Mouse (Mus musculus): ENCODE measurements around the gene Olfr20. TPM values are rescaled to one million over a fixed set of nuclear protein-coding genes. Genes with fewer than 3 reads are reported as not detected.

The Olfr20 gene
- polyA plus RNA-seq (2012): not detected in 2 replicates

DNA sequence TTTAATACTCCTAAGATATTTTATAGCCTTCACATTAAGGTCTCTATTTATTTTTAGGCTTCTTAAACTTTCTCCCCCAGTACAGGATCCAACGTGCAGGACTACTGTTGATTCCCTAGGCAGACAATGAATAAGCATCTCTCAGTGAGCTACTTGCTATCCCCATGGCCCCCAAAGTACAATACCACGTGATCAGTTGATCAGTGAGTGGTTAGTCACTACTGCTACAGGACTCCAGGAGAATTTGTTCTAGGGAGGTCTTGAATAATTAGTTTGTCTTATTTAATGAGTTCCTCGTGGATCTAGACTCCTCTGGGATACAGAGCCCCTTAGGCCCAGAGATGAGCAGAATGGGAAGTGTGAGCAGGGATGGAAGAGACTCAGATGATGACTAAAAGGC lies at the start of gene Olfr20:
Gene Olfr20, plus strand, starts transcription at position 301 of the 400 bp plus-strand sequence.

DNA sequence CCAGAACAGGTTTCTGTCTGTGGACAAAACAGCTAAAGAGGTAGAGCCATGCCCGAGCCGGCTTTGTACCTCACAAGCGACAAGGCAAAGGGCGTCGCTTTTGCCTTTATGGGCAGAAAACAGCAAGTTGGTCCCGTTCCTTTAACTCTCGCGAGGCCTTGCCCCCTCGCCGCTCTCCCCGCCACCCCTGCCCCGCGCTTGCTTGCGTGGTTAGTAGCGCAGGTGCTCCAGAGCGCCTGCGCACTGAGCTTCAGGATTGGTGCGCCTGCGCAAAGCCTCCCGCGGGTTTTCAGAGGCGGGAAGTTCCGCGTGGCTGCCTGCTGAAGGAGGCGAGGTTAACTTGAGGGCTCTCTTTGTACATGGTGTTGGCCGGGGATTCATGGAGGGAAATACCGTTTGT lies 21.1 kb upstream of the Olfr20 start, which contains the start of the genes Aspa, Gm49340 and Spata22:
Gene Aspa, minus strand, starts transcription at position 155 of the 400 bp plus-strand sequence.
Gene Gm49340, plus strand, starts transcription at position 300 of the 400 bp plus-strand sequence.
Gene Spata22, plus strand, starts transcription at position 300 of the 400 bp plus-strand sequence.

DNA sequence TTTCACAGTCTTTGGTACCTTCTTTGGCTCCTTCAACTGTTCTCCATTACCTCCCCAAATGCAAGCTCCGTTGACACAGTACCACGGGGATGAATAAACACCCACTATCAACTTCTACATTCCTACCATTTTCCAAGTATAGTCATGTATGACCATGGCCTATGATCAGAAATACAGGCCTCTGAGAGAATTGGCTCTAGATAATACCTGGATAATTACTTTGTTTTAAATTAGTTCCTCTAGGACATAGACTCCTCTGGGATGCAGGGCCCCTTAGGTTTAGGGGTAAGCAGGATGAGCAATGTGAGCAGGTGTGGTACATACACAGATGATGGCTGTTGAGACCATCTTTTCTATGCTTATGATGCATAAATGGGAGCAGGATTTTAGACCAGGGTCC lies 20.4 kb downstream of the Olfr20 start, which contains the start of gene Olfr376:
Gene Olfr376, plus strand, starts transcription at position 301 of the 400 bp plus-strand sequence.

DNA sequence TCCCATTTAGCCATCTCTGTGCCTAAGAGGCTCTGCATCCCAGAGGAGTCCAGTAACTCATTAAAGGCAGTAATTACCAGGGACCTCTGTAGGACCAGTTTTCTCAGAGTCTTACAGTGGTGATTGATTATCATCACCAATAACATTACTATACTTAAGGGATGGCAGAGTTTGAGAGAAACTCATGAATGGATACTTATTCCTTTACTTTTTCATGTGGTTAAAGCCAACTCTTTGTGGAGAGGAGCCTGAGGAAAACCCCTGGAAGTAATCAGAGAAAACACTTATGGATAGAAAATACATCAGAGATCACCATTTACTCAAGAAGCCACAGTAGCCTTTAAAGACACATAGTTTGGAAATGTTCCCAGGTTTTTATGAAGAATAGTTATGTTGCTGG lies 48.9 kb downstream of the Olfr20 start, which contains the start of gene Olfr1:
Gene Olfr1, minus strand, starts transcription at position 101 of the 400 bp plus-strand sequence.

Other genes starting within 250 kb of the Olfr20 start
- gene Haspin, start 212.5 kb upstream of the Olfr20 start, polyA plus RNA-seq (2012): 6.9 and 12.1 TPM in 2 replicates
- not detected in 2 replicates for gene P2rx5, start 190.4 kb upstream of the Olfr20 start, polyA plus RNA-seq (2012)
- 156 and 168 TPM in 2 replicates for gene Emc6, start 173.7 kb upstream of the Olfr20 start, polyA plus RNA-seq (2012)
- 6.4 and 8.2 TPM in 2 replicates for gene Tax1bp3, start 173.7 kb upstream of the Olfr20 start, polyA plus RNA-seq (2012)
- 5.6 and 6.5 TPM in 2 replicates for gene Ctns, start 151.7 kb upstream of the Olfr20 start, polyA plus RNA-seq (2012)
- gene Shpk, start 151.3 kb upstream of the Olfr20 start, polyA plus RNA-seq (2012): 1.2 and 1.3 TPM in 2 replicates
- gene Trpv1, start 116.5 kb upstream of the Olfr20 start, polyA plus RNA-seq (2012): not detected in 2 replicates
- not detected in 2 replicates for gene Trpv3, start 83.4 kb upstream of the Olfr20 start, polyA plus RNA-seq (2012)
- 0.01 TPM in 1 of 2 replicates, not detected in the other for gene Aspa, start 21.2 kb upstream of the Olfr20 start, polyA plus RNA-seq (2012)
- not detected in 2 replicates for gene Gm49340, start 21.0 kb upstream of the Olfr20 start, polyA plus RNA-seq (2012)
- gene Spata22, start 21.0 kb upstream of the Olfr20 start, polyA plus RNA-seq (2012): not detected in 2 replicates
- not detected in 2 replicates for gene Olfr376, start 20.5 kb downstream of the Olfr20 start, polyA plus RNA-seq (2012)
- gene Olfr1, start 48.8 kb downstream of the Olfr20 start, polyA plus RNA-seq (2012): 0.01 TPM in 1 of 2 replicates, not detected in the other
- gene Olfr378, start 77.7 kb downstream of the Olfr20 start, polyA plus RNA-seq (2012): not detected in 2 replicates
- gene Olfr380, start 106.7 kb downstream of the Olfr20 start, polyA plus RNA-seq (2012): not detected in 2 replicates
- not detected in 2 replicates for gene Olfr381, start 140.8 kb downstream of the Olfr20 start, polyA plus RNA-seq (2012)
- gene Olfr382, start 166.4 kb downstream of the Olfr20 start, polyA plus RNA-seq (2012): not detected in 2 replicates
- gene Olfr385, start 242.2 kb downstream of the Olfr20 start, polyA plus RNA-seq (2012): not detected in 2 replicates
- not detected in 2 replicates for gene Olfr384, start 247.8 kb downstream of the Olfr20 start, polyA plus RNA-seq (2012)

All from megakaryocyte-erythroid progenitor cell, adult 5 weeks (primary cell).